Mouse (Mus musculus): ENCODE measurements at regions not wholly inside any gene's neighbourhood (a gene's known extent, or its start where the extent isn't known, plus 50 kb on each side); places are given as distances from the start of the nearest gene placed in this dataset.

DNA sequence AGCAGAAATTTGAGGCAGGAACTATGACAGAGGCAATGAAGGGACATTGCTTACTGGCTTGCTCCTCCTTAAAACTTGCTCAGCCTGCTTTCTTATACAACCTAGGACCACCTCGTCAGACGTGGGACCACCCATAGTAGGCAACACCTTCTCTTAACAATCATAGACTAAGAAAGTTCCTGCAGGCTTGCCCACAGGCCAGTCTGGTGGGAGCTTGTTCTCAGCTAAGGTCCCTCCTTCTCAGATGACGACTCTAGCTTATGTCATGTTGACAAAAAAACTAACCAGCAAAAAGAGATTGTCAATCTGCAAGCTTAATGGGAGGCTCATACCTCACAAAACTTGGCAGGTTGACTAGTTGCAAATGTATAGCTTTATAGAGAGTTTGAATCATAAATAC, 56.5 kb upstream of the Lsm6 start:
- no peak for DNase-seq

DNA sequence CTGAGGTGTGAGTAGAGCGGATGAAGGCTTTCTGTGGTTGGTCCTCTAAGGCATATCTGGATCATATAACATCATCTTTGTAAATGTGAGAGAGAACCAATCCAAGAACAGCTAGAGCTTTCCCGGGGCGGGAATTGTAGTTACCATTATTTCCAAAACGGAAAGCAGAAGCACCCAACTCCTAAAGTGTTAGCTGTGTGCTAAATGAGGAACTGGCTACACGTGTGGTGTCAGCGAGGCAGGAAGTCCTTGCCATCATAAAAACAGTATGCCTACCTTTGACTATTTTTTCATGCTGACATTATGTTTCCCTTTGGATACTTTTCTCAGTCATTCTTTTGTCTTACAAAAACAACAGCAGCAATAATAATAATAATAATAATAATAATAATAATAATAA, 68.8 kb upstream of the Lsm6 start:
- no peak for DNase-seq

DNA sequence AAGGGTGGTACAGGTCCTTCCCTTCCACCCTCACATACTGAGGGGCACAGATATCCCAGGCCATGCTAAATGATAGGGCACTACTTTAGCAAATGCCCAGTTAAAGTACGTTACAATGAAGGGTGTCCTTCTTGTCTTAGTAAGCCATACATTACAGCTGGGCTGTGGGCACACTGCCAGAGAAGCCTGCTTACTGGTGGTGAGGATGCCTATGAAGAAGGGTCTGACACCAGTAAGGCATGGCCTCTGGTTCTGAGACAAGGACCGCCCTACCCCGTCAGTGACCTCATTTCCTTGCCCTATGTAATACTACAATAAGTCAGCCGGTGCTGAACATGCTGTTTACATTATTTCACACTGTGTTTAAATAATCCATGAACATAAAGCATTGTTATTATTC, 69.6 kb upstream of the Lsm6 start:
- DNase-seq, result peak in 1 of 2 experiments; percentile 19

DNA sequence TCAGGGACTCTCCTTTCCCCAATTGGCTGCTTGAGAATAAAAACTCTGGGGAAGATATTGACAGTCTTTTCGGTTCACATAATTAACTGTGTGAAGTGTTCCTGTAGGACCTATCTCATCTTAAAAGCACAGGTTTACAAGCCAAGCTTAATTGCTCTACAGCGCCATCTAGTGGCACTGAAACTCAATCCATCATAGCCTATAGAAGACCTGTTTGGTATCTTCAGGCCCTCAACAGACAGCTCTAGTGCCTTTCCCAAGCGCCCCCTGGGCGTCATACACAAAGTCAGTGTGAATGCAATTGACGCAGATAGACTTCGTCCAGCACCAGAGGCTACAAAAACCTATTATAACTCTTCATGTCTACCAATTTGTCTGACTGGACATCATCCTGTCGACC, 78.9 kb upstream of the Lsm6 start:
- DNase-seq, result peak; percentile 67 to 84

DNA sequence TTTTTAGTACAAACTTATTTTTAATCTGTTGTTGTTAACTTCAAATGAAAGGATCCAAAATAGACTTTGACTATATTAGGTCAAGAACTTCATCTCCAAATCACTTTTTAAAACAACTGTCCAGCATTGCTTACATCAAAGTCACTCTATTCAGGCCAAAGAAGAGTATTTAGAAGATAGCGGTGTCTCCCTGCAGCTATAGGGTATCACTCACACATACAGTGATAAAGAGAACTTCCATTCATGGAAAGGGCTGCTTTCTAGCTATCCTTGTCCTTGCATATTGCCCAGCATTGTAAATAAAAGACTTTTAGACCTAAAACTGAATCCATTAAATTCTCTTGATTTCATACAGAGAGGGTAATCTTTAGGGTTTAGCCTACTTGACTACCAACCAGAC, 82.1 kb upstream of the Lsm6 start:
- no peak for DNase-seq

DNA sequence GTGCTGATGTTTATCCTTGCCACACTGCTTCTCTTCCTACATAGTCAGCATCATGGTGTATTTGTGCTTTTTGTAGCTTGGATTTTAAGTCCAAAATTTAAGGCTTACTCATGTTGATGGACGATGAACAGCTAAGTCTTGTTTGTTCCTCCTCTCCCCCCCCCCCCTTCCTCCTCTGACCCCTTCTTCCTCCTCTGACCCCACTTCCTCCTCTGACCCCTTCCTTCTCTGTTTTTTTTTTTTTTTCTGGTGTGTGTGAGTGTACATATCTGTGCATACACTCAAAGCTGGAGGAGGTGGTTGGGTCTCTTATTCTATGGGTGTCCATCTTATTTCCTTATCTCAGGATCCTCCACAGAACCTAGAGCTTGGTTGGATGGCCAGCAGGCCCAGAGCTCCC, 87.0 kb upstream of the Lsm6 start:
- no peak for DNase-seq

DNA sequence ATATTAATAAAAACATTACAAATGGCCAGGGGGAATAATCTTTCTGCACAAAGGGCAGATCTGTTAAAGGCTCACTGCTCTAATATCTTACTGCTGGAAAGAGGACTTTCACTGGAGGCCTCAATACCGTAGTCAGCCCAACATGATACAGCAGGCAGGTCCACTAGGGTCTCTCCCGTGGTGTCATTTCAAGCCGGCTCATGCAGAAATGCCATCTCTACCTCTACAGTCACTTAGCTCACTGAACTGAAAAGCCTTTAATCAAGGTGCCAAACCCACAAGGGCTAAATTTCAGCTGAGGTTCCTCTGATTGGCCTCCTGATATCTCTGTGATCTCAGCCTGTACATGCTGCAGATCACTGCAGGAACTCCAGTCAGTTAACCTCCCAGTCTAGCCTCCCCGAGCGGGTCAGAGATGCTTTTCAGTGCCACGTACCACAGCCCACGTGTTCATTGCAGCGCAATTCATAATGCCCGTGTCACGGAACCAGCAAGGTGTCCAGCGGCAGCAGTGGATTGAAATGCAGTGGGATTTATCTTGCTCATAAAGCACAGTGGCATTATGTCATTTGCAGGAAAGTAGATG, 90.4 kb upstream of the Lsm6 start:
- DNase-seq, result no peak

DNA sequence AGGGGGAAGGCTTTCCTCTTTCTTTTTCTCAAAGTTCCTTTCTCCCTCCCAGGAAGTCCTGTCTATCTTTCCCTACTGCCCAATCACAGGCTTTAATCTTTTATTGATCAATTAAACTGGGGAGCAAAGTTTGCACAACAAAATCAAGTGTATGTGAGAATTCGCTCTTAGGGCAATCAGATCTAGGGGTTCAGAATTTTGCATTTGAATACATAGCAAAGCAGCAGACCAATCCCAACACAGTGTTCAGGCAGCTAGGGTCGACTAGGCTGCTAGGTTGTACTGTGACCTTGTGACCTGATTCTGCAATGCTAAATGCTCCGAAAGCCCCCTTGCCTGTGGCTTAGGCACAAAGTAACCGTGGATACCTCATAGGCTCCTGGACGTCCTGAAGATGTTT, 91.5 kb upstream of the Lsm6 start:
- DNase-seq, result no peak

DNA sequence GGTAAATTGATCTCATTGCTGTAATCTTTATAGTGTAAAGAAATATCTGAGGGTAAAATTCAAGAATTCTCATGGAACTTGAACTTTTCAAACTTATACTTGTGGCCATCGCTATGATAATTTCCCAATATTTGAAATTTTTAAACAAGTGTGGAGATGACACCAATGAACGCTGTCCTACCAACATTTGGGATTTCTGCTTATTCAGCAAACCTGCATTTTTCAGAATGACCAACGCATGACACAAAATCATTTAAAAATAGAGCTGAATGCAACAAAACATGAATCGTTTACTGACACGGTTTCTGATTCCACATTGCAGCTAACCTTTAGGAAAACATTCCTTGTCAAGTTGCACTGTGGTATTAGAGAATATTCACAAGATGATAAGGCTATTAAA, 92.9 kb upstream of the Lsm6 start:
- DNase-seq, result no peak

DNA sequence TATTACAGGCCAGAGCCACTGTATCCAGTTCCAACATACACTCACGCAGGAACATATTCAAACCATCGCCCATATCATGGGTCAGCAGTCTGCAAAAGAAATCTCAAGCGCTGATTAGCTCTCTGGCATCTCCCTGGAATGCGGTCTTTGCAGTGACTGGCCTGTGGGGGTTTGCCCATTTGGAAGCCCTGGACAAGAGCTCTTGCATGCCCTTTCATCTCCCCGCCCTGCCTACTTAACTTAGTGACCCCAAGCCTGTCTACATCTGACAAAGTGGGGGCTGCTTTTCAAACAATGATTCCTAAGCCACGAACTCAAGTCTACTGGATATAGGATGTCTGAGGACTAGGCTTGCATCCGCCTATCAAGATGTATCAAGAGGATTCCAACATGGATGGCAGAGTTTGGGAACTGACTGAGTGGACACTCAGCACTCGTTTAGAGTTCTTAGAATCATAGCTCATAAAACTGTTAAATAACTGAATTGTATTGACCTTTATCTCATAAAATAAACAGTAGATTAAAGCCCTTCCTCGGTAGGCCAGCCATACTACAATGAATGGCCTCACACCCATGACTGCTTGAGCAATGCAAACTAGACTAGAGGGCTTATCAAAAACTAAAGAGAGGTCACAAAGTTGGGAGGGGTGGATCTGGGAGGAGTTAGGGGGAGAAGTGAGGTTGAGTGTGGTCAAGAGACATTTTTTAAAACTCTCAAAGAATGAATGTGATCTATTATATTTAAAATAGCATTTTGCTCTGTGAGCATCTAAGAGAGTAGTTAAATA, 97.4 kb upstream of the Zfp827 start:
- no peak for DNase-seq

DNA sequence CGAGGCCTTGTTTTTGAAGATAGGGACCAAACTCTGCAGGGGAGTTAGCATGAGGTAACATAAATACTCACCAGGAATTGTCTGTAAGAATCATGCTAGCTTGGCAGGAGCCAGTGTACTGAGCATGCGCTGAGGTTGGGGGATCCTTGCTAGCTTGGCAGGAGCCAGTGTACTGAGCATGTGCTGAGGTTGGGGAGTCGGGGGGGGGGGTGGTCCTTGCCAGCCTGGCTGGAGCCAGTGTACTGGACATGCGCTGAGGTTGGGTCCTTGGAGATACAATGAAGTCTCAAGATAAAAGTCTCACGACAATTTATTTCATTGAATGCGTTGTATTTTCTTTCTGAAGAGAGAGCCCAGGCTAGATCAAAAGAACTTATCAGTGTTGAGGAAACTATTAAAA, 96.2 kb upstream of the Zfp827 start:
- DNase-seq, result no peak

DNA sequence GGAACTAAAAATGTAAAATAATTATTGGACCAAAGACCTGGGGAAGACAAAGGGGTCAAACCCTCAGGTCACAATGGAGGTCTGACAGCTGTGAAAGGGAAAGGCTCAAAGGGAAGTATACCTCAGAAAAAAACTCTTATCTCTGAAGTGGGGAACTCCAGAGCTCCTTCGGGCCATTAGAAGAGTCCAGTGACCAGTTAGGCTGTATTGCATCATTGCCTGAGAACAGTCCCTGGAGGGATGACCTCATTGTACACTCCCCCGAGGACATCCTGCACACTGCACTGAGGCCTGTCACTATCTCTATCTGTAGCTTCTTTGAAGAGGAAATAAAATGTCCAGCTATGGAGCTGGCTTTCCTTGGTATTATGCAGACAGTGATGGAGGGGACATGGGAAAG, 88.2 kb upstream of the Zfp827 start:
- no peak for DNase-seq

DNA sequence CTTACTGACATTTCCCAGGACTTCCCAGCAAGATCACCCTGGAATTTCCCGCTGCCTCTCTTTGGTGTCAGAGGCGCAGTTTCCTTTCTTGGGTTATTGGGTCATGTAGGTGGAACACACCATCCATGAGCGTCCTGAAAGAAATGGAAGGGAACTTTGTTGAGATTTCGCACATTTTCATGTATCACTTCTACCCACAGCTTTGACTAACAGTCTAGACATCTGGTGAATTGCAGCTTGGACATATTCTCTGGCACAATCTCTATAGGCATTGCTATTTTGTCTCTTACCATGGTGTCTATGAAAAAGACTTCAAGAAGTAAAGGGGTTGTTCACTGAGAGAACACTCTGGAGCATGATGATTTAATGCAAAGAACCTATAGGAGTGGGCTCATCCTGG, 86.7 kb upstream of the Zfp827 start:
- DNase-seq, result no peak

DNA sequence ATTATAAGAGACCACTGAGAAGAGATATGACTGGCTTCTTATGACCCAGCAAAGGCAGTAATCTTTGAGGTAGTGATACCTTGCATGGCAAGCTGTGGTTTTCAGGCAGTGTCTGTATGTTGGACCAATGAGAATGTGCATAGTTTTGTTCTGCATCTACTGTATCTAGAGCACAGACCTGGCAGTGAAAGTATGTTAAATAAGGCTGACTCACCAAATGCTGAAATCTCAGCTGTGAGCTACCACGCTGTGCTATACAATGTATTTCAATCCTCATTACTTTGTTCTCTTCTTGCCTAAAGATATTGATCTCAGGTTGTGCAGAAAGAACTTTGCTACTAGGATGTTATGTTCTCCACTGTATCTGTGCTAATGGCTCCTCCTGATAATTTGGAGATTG, 83.9 kb upstream of the Zfp827 start:
- DNase-seq, result no peak

DNA sequence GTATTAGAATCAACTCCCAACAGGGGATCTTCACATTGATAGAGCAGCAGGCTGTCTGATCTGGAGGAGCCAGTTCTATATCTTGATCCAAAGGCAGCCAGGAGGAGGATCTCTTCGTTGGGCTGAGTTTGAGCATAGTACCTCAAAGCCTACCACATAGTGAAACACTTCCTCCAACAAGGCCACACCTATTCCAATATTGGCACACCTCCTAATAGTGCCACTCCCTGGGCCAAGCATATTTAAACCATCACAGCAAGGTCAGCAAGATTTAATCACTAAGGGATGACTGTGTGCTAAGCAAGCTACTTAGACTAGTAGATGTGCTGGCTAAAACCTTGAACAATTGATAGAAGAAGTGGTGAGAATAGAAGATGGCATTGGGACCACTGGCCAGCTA, 82.6 kb upstream of the Zfp827 start:
- no peak for DNase-seq

DNA sequence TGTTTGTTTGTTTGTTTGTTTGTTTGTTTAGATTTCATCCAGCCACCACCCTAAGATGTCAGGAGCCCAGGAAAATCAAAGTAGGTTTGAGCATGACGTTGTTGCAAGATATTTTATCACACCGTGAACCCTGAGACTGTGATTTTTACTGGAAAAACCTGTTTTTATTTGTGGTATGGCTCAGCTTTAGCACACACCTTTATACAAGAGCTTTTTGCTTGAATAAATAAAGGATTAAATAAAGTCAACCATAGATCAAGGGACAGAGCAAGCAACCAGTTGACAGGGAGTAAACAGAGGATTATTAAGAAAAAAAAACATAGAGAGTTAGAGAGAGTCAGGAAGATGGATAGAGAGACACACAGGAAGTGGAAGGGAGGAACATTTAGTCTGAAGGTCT, 82.2 kb upstream of the Zfp827 start:
- no peak for DNase-seq

DNA sequence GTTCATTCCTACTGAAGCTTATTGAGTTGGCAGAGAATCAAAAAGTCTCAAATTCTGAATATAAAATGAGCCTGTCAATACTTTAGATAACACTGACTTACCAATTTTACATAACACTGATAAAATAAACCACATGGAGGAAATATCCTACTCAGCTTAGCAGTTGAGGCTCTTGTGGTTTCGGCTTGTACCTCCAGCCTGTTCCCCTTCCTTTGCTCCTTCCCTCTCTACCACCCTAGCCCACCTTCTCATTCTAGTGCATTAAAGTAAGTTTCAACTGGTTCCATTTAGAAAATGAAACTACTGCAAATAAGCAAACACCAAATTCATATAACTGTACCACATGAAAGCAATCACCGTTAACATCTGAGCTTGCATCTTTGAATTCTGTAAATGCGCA, 53.2 kb upstream of the Zfp827 start:
- DNase-seq, result no peak

Data from cerebellum, postnatal 25 days (tissue).